Mouse (Mus musculus) CH12.LX (cell line): ENCODE results near the gene Ermap. TPM values are rescaled to one million over a fixed set of nuclear protein-coding genes. Genes with fewer than 3 reads are reported as not detected.

Source experiments
- DNase-seq: peaks from one replicate; pipeline ENCODE4 v3.0.0-alpha.2; 2013; ENCODE audit errors: extremely low read depth
- H3K27ac ChIP-seq: 2 replicates; pipeline ENCODE4 v1.5.1; 2012; ENCODE audit warnings: low read depth, mild to moderate bottlenecking, control low read depth, moderate library complexity; ENCODE audit not compliant: insufficient read depth
- H3K27me3 ChIP-seq: replicated peaks from 2 replicates; pipeline ENCODE3; 2012; ENCODE audit warnings: inconsistent platforms
- H3K36me3 ChIP-seq, 2 experiments: replicated peaks in 1 of 2; 2 replicates each; pipeline versions ENCODE3 to v1.6.1; 2012; ENCODE audit warnings: inconsistent platforms in 1 of 2, low read length in 1 of 2, mild to moderate bottlenecking in 1 of 2, mixed read lengths in 1 of 2, moderate library complexity in 1 of 2; ENCODE audit not compliant: control insufficient read depth in 1 of 2, insufficient read depth in 1 of 2
- H3K4me1 ChIP-seq, 2 experiments: 2 replicates each; pipeline ENCODE4 v1.6.1; 2012; ENCODE audit warnings: inconsistent platforms in 1 of 2, moderate library complexity in 1 of 2; ENCODE audit not compliant: insufficient read depth in 2 of 2, control insufficient read depth in 1 of 2
- H3K4me2 ChIP-seq: 2 replicates; pipeline ENCODE4 v1.6.1; 2012; ENCODE audit warnings: low read depth, mild to moderate bottlenecking, control low read depth; ENCODE audit not compliant: poor library complexity, insufficient read depth, severe bottlenecking
- H3K4me3 ChIP-seq, 3 experiments: fragments of 150-350 bp in 1 of 3; sonication (generic) in 1 of 3; replicated peaks in 1 of 3; 2 replicates each; pipeline versions ENCODE3 to v1.5.1; 2011 to 2012; ENCODE audit warnings: low read depth in 2 of 3, low read length in 2 of 3, mild to moderate bottlenecking in 2 of 3, moderate library complexity in 2 of 3, control low read depth in 1 of 3, improper control_type of control experiment in 1 of 3, inconsistent platforms in 1 of 3, mixed read lengths in 1 of 3; ENCODE audit not compliant: poor library complexity in 1 of 3
- H3K79me2 ChIP-seq: replicated peaks from 2 replicates; pipeline ENCODE4 v1.6.1; 2012; ENCODE audit warnings: mild to moderate bottlenecking, moderate library complexity; ENCODE audit not compliant: control insufficient read depth, poor library complexity, insufficient read depth, severe bottlenecking; ENCODE audit errors: extremely low read depth
- H3K9ac ChIP-seq: 2 replicates; pipeline ENCODE4 v1.6.1; 2012; ENCODE audit warnings: low read depth, mild to moderate bottlenecking, control low read depth, moderate library complexity; ENCODE audit not compliant: insufficient read depth
- H3K9me3 ChIP-seq: replicated peaks from 2 replicates; pipeline ENCODE3; 2012; ENCODE audit warnings: low read length, inconsistent platforms, mixed read lengths
- BHLHE40 ChIP-seq: IDR thresholded peaks from 2 replicates; pipeline ENCODE4 v1.6.1; 2011; ENCODE audit warnings: mild to moderate bottlenecking, low read depth, low read length, improper control_type of control experiment
- CHD2 ChIP-seq: IDR thresholded peaks from 2 replicates; pipeline ENCODE4 v1.6.1; 2011; ENCODE audit warnings: low read length, improper control_type of control experiment
- CTCF ChIP-seq, 2 experiments: IDR thresholded peaks in 1 of 2; conservative IDR thresholded peaks in 1 of 2; 2 replicates each; pipeline ENCODE4 v1.5.1; 2011 to 2012; ENCODE audit warnings: low read depth in 2 of 2, low read length in 2 of 2, improper control_type of control experiment in 1 of 2, inconsistent platforms in 1 of 2, mild to moderate bottlenecking in 1 of 2, moderate library complexity in 1 of 2
- E2F4 ChIP-seq: IDR thresholded peaks from 2 replicates; pipeline ENCODE4 v1.6.1; 2011; ENCODE audit warnings: low read depth, low read length, improper control_type of control experiment; ENCODE audit not compliant: insufficient replicate concordance
- ELF1 ChIP-seq: IDR thresholded peaks from 2 replicates; pipeline ENCODE4 v1.6.1; 2014; ENCODE audit warnings: low read depth, mild to moderate bottlenecking, inconsistent platforms, low read length, improper control_type of control experiment
- ETS1 ChIP-seq: conservative IDR thresholded peaks from 2 replicates; pipeline ENCODE4 v1.6.1; 2012; ENCODE audit warnings: low read depth, mild to moderate bottlenecking, inconsistent platforms, low read length, improper control_type of control experiment, moderate library complexity
- GABPA ChIP-seq: IDR thresholded peaks from 2 replicates; pipeline ENCODE4 v1.6.1; 2012; ENCODE audit warnings: low read depth, low read length, improper control_type of control experiment, inconsistent platforms; ENCODE audit not compliant: insufficient replicate concordance
- IRF4 ChIP-seq: IDR thresholded peaks from 2 replicates; pipeline ENCODE4 v1.6.1; 2014; ENCODE audit warnings: low read depth, mild to moderate bottlenecking, inconsistent platforms, low read length, improper control_type of control experiment
- JUN ChIP-seq: IDR thresholded peaks from 2 replicates; pipeline ENCODE4 v1.6.1; 2011; ENCODE audit warnings: low read depth, mild to moderate bottlenecking, low read length, improper control_type of control experiment, moderate library complexity; ENCODE audit not compliant: insufficient read depth
- JUND ChIP-seq: conservative IDR thresholded peaks from 2 replicates; pipeline ENCODE4 v1.6.1; 2011; ENCODE audit warnings: low read depth, low read length, improper control_type of control experiment
- KAT2A ChIP-seq: IDR thresholded peaks from 2 replicates; pipeline ENCODE4 v1.6.1; 2012; ENCODE audit warnings: low read length, improper control_type of control experiment, inconsistent platforms; ENCODE audit not compliant: insufficient replicate concordance
- MAX ChIP-seq: IDR thresholded peaks from 2 replicates; pipeline ENCODE4 v1.6.1; 2011; ENCODE audit warnings: low read length, improper control_type of control experiment
- MAZ ChIP-seq: IDR thresholded peaks from 2 replicates; pipeline ENCODE4 v1.6.1; 2012; ENCODE audit warnings: low read depth, mild to moderate bottlenecking, inconsistent platforms, low read length, improper control_type of control experiment, moderate library complexity
- MEF2A ChIP-seq: IDR thresholded peaks from 2 replicates; pipeline ENCODE4 v1.6.1; 2014; ENCODE audit warnings: low read depth, mild to moderate bottlenecking, inconsistent platforms, low read length, improper control_type of control experiment, borderline replicate concordance
- MXI1 ChIP-seq: IDR thresholded peaks from 2 replicates; pipeline ENCODE4 v1.6.1; 2011; ENCODE audit warnings: mild to moderate bottlenecking, low read depth, low read length, improper control_type of control experiment
- NELFE ChIP-seq: IDR thresholded peaks from 2 replicates; pipeline ENCODE4 v1.6.1; 2011; ENCODE audit warnings: low read depth, low read length, improper control_type of control experiment
- NRF1 ChIP-seq: IDR thresholded peaks from 2 replicates; pipeline ENCODE4 v1.6.1; 2014; ENCODE audit warnings: low read depth, mild to moderate bottlenecking, inconsistent platforms, low read length, improper control_type of control experiment, moderate library complexity
- PAX5 ChIP-seq: IDR thresholded peaks from 2 replicates; pipeline ENCODE4 v1.6.1; 2012; ENCODE audit warnings: low read length, inconsistent platforms, mixed read lengths
- POLR2AphosphoS2 ChIP-seq: IDR thresholded peaks from 2 replicates; pipeline ENCODE4 v1.6.1; 2011; ENCODE audit warnings: low read depth, low read length, improper control_type of control experiment
- RAD21 ChIP-seq: IDR thresholded peaks from 2 replicates; pipeline ENCODE4 v1.6.1; 2011; ENCODE audit warnings: low read depth, mild to moderate bottlenecking, low read length, improper control_type of control experiment, moderate library complexity
- RCOR1 ChIP-seq: conservative IDR thresholded peaks from 2 replicates; pipeline ENCODE4 v1.6.1; 2012; ENCODE audit warnings: low read depth, mild to moderate bottlenecking, inconsistent platforms, low read length, improper control_type of control experiment
- SIN3A ChIP-seq: IDR thresholded peaks from 2 replicates; pipeline ENCODE4 v1.6.1; 2012; ENCODE audit warnings: low read length, improper control_type of control experiment, inconsistent platforms
- SMC3 ChIP-seq: IDR thresholded peaks from 2 replicates; pipeline ENCODE4 v1.6.1; 2011; ENCODE audit warnings: low read depth, low read length, improper control_type of control experiment
- TBP ChIP-seq: conservative IDR thresholded peaks from 2 replicates; pipeline ENCODE4 v1.6.1; 2011; ENCODE audit warnings: low read depth, low read length, improper control_type of control experiment
- UBTF ChIP-seq: IDR thresholded peaks from 2 replicates; pipeline ENCODE4 v1.6.1; 2012; ENCODE audit warnings: low read depth, mild to moderate bottlenecking, inconsistent platforms, low read length, improper control_type of control experiment, moderate library complexity
- USF2 ChIP-seq: conservative IDR thresholded peaks from 2 replicates; pipeline ENCODE4 v1.6.1; 2011; ENCODE audit warnings: low read depth, low read length, improper control_type of control experiment
- ZC3H11A ChIP-seq: IDR thresholded peaks from 2 replicates; pipeline ENCODE4 v1.6.1; 2012; ENCODE audit warnings: low read depth, mild to moderate bottlenecking, inconsistent platforms, low read length, improper control_type of control experiment
- ZKSCAN1 ChIP-seq: IDR thresholded peaks from 2 replicates; pipeline ENCODE4 v1.6.1; 2012; ENCODE audit warnings: low read depth, inconsistent platforms, low read length, improper control_type of control experiment, borderline replicate concordance
- dilution Hi-C: fragments of 300-500 bp; cut with MboI; formaldehyde crosslinking; loops from 2 replicates; pipeline ENCODE4 v1.14.3; 2020; ENCODE audit warnings: low sequenced_read_pairs; ENCODE audit not compliant: extremely low pct_unique_long_range_greater_than_20kb, extremely low pct_ligation_motif_present
- in situ Hi-C: fragments of 300-500 bp; cut with MboI; formaldehyde crosslinking; loops from 3 replicates; pipeline ENCODE4 v1.14.3; 2019; ENCODE audit warnings: low sequenced_read_pairs, low pct_ligation_motif_present, low pct_unique_long_range_greater_than_20kb, mixed read lengths
- polyA plus RNA-seq: library from polyadenylated mRNA; unstranded; fragments of >175 nt; gene quantifications from 2 replicates; pipeline ENCODE4 v1.2.1, GENCODE M21; 2012; ENCODE audit warnings: low read depth; ENCODE audit not compliant: insufficient read length
- total RNA-seq, 2 experiments: library from RNA; depleted of rRNA; stranded (reverse); fragments of 300-350 nt in 1 of 2; fragments of >200 nt in 1 of 2; gene quantifications; 2 replicates each; pipeline ENCODE4 v1.2.3; 2012 to 2014

The Ermap gene
- total and polyA plus RNA-seq, 3 experiments = not detected

GRCm38 (mm10) chr4:119191273-119191672 is 1.5 kb upstream of the Ermap start:
- Histone ChIP-seq H3K27ac (no peak overlapping the region), H3K4me1 (peaks cover 0 to 6% of the 10 kb centered on the region in 2 experiments; a peak in 2 of 4 replicates), H3K4me3 (no peak overlapping the region), H3K79me2 (no peaks in the 10 kb centered on the region), H3K9me3 (no peaks in the 10 kb centered on the region), H3K9ac (no peak overlapping the region), H3K36me3 (no peaks in the 10 kb centered on the region), H3K4me2 (no peak overlapping the region)
- dilution Hi-C loops = no loop called here
- DNase-seq = no peak
- in situ Hi-C loops = no loop called here
- TF ChIP-seq ETS1 (no peak), SIN3A (no peak), ZKSCAN1 (no peak), BHLHE40 (no peak), GABPA (no peak), MAZ (no peak), JUN (no peak), MEF2A (no peak), RCOR1 (no peak), CTCF (conservative IDR thresholded peaks at IDR 0.05 in 1 of 2, IDR thresholded peaks at IDR 0.05 in 1 of 2; ENCODE audit: low read depth in 2 of 2, low read length in 2 of 2) (no peak), NELFE (no peak), PAX5 (no peak), IRF4 (no peak), NRF1 (no peak), CHD2 (no peak), ZC3H11A (no peak), MXI1 (no peak), RAD21 (no peak), KAT2A (no peak), TBP (no peak)
- TF ChIP-seq, all 38 proteins: peak for 0
- peaks cover 8% of the 10 kb centered on the region for H3K27me3 ChIP-seq

GRCm38 (mm10) chr4:119190618-119191017 is 807 bp upstream of the Ermap start:
- peaks cover 11% of the 10 kb centered on the region for H3K27me3 ChIP-seq
- in situ Hi-C loops (no loop called here), dilution Hi-C loops (no loop called here)
- TF ChIP-seq JUND (no peak), UBTF (no peak), ELF1 (no peak), SMC3 (no peak), MEF2A (no peak), E2F4 (no peak), MAX (no peak), BHLHE40 (no peak), POLR2AphosphoS2 (no peak), PAX5 (no peak), KAT2A (no peak), RCOR1 (no peak), USF2 (no peak)
- no peak for DNase-seq
- H3K4me1 ChIP-seq = peaks cover 0 to 3% of the 10 kb centered on the region in 2 experiments; a peak in 2 of 4 replicates
- no peak overlapping the region for H3K9ac ChIP-seq
- H3K27ac ChIP-seq = no peak overlapping the region
- no peaks in the 10 kb centered on the region for H3K79me2 ChIP-seq
- H3K4me3 ChIP-seq = no peak overlapping the region
- no peaks in the 10 kb centered on the region for H3K9me3 ChIP-seq
- H3K36me3 ChIP-seq = no peaks in the 10 kb centered on the region
- H3K4me2 ChIP-seq = no peak overlapping the region
